Mouse (Mus musculus): ENCODE measurements at regions not wholly inside any gene's neighbourhood (a gene's known extent, or its start where the extent isn't known, plus 50 kb on each side); places are given as distances from the start of the nearest gene placed in this dataset.

- no peak for DNase-seq
These were observed 104.6 kb downstream of the Ube2e3 start for GRCm38 (mm10) chr2:78972288-78973117.

- DNase-seq = no peak
These were observed 105.9 kb downstream of the Ube2e3 start for GRCm38 (mm10) chr2:78973811-78974210.

GRCm38 (mm10) chr2:78974683-78975392 lies 106.9 kb downstream of the Ube2e3 start:
- no peak for DNase-seq

GRCm38 (mm10) chr2:78975393-78975774 lies 107.5 kb downstream of the Ube2e3 start:
- no peak for DNase-seq

- no peak for DNase-seq
These were observed 108.2 kb downstream of the Ube2e3 start for GRCm38 (mm10) chr2:78976084-78976483.

- no peak for DNase-seq
These were observed 109.9 kb downstream of the Ube2e3 start for GRCm38 (mm10) chr2:78977632-78978397.

GRCm38 (mm10) chr2:78980019-78980418 lies 112.1 kb downstream of the Ube2e3 start:
- no peak for DNase-seq

- DNase-seq = no peak
These were observed 112.8 kb downstream of the Ube2e3 start for GRCm38 (mm10) chr2:78980661-78981229.

GRCm38 (mm10) chr2:78983347-78983746 lies 115.4 kb downstream of the Ube2e3 start:
- DNase-seq = no peak

- no peak for DNase-seq
These were observed 116.1 kb downstream of the Ube2e3 start for GRCm38 (mm10) chr2:78983944-78984498.

- DNase-seq = no peak
These were observed 119.1 kb downstream of the Ube2e3 start for GRCm38 (mm10) chr2:78986984-78987383.

GRCm38 (mm10) chr2:78987388-78987787 lies 119.5 kb downstream of the Ube2e3 start:
- DNase-seq = no peak

- no peak for DNase-seq
These were observed 120.3 kb downstream of the Ube2e3 start for GRCm38 (mm10) chr2:78988224-78988623.

- DNase-seq = no peak
These were observed 127.1 kb downstream of the Ube2e3 start for GRCm38 (mm10) chr2:78994800-78995555.

GRCm38 (mm10) chr2:78998637-78999036 lies 130.7 kb downstream of the Ube2e3 start:
- no peak for DNase-seq

- no peak for DNase-seq
These were observed 131.5 kb downstream of the Ube2e3 start for GRCm38 (mm10) chr2:78999410-78999809.

GRCm38 (mm10) chr2:79004862-79005261 lies 136.9 kb downstream of the Ube2e3 start:
- no peak for DNase-seq

- DNase-seq = no peak
These were observed 140.7 kb downstream of the Ube2e3 start for GRCm38 (mm10) chr2:79008642-79009041.

GRCm38 (mm10) chr2:79009791-79010190 lies 141.9 kb downstream of the Ube2e3 start:
- no peak for DNase-seq

GRCm38 (mm10) chr2:79010273-79010672 lies 142.3 kb downstream of the Ube2e3 start:
- no peak for DNase-seq

- no peak for DNase-seq
These were observed 151.0 kb downstream of the Ube2e3 start for GRCm38 (mm10) chr2:79018732-79019423.
